Mouse (Mus musculus): ENCODE measurements around the gene Pepd.

The Pepd gene

GRCm38 (mm10) chr7:34911919-34912897, at the start of gene Pepd:
Gene Pepd (plus strand): TSS chr7:34912379.
- peak; percentile 81 for DNase-seq (ENCODE audit: low spot score)

DNA sequence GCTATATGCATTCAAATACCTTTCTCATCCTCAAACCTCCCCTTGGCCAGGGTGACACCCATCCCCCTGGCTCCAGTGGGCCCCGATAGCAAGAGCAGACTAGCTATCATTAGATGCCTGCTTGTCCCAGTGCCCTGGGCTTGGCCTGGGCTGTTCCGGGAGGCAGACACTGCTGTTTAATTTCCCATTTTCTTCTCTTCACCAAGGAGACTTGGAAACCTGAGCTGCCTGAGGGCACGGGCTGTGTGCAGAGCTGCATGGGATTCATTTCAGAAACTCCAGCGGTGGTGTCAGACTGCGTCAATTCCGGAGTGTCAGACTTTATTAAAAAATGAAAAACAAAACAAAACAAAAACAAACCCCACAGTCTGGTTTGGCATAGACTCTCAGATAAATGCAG, 44.9 kb upstream of the Pepd start:
- no peak for DNase-seq (ENCODE audit: low spot score)

- no peak for DNase-seq (ENCODE audit: low spot score)
Measured at GRCm38 (mm10) chr7:34869693-34870092, 42.5 kb upstream of the Pepd start.

GRCm38 (mm10) chr7:34876787-34877186, 35.4 kb upstream of the Pepd start:
- DNase-seq (ENCODE audit: low spot score), result peak; percentile 8

GRCm38 (mm10) chr7:34877820-34878219, 34.4 kb upstream of the Pepd start:
- no peak for DNase-seq (ENCODE audit: low spot score)

DNA sequence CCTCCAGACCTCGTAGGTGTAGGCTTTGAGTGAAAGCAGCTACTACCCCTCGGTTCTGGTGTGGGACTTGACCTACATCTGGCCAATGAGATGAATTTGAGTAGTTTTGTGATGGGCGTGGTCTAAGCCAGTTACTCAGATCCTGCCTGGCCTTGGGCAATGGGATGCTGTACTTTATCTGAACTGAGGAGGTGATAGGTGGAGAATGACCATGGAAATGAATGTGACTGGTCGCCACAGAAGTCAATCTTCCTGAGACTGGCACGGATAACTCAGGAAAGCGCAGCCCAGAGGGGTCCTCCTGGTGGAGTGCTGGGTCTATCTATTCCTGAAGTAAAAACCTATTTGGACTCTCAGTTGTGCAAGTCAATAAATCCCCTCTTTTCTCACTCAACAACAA, 23.7 kb upstream of the Pepd start:
- DNase-seq (ENCODE audit: low spot score), result no peak

DNA sequence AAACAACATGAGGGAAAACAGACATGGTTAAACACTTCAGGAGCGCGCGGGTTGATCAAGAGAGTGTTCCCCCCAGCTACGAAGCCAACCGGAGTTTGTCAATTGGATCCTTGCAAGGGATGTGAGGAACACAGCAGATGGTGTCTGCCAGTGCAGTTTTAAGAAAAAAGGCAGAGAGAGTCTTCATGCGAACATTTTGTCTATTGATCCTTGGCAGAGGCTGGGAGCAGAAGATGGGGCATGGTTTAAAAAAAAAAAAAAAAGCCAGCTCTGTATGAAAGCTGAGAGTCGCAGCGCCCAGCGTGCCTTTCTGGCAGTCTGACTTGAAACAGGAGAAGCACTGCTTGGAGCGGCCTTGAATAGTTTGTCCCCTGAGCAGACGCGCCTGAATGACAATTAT, 23.3 kb upstream of the Pepd start:
- DNase-seq (ENCODE audit: low spot score), result no peak

DNA sequence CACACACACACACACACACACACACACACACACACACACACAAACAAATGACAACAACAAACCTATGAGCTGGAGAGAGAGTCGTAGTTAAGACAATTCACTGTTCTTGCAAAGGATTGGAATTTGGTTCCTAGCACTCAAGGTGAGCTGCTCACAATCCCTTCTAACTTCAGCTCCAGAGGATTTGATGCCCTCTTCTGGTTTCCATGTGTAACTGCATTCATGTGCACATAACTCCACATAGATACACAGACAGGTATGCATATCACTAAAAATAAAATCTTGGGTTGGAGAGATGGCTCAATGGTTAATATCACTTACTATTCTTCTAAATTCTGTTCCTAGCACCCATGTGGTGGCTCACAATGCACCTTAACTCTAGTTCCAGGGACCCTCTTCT, 19.3 kb upstream of the Pepd start:
- no peak for DNase-seq (ENCODE audit: low spot score)

GRCm38 (mm10) chr7:34896461-34896860, 15.7 kb upstream of the Pepd start:
- no peak for DNase-seq (ENCODE audit: low spot score)

- no peak for DNase-seq (ENCODE audit: low spot score)
Measured at GRCm38 (mm10) chr7:34897058-34897457, 15.1 kb upstream of the Pepd start.

- DNase-seq (ENCODE audit: low spot score), result no peak
Measured at GRCm38 (mm10) chr7:34910096-34911066, 1.8 kb upstream of the Pepd start.

GRCm38 (mm10) chr7:34913956-34914355, 1.8 kb downstream of the Pepd start:
- DNase-seq (ENCODE audit: low spot score), result no peak

GRCm38 (mm10) chr7:34915555-34915954, 3.4 kb downstream of the Pepd start:
- no peak for DNase-seq (ENCODE audit: low spot score)

GRCm38 (mm10) chr7:34917558-34917957, 5.4 kb downstream of the Pepd start:
- no peak for DNase-seq (ENCODE audit: low spot score)

DNA sequence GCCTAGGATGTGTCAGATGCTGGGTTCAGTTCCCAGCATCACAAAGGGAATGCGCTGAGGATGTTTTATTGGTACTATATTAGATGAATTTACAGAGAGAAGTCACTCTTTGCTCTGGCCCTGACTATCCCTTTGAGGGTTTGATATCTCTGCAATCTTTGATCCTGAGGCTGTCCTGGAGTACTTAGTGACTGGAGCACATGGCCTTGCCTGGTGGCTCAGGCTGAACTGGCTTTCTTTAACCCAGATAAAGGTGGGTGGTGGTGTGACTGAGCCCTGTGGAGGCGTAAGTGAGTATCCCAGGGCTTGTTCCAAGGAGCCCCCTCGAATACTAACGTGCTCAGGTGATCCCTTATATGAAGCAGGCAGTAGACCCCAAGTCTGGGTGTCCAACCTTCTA, 5.8 kb downstream of the Pepd start:
- no peak for DNase-seq (ENCODE audit: low spot score)

- no peak for DNase-seq (ENCODE audit: low spot score)
Measured at GRCm38 (mm10) chr7:34918416-34918815, 6.2 kb downstream of the Pepd start.

GRCm38 (mm10) chr7:34919054-34919453, 6.9 kb downstream of the Pepd start:
- DNase-seq (ENCODE audit: low spot score), result no peak

DNA sequence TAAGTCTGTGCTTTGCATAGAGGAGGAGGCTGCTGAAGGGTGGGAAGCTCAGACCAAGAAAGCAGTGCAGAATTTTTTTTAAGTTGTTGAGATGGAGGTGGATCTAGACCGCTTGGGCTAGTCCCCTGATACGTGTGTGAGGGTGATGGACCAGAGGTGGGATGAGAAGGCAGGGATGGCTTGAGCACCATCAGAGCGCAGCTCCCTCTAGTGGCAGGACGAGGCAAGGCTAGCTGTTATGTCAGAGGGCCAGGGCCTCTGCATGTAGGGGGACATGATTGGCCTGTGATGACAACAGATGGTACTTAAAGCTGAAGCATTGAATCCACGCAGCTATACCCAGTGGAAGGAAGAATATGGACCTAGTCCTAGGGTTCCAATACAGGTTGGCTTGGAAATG, 7.6 kb downstream of the Pepd start:
- DNase-seq (ENCODE audit: low spot score), result peak; percentile 20

DNA sequence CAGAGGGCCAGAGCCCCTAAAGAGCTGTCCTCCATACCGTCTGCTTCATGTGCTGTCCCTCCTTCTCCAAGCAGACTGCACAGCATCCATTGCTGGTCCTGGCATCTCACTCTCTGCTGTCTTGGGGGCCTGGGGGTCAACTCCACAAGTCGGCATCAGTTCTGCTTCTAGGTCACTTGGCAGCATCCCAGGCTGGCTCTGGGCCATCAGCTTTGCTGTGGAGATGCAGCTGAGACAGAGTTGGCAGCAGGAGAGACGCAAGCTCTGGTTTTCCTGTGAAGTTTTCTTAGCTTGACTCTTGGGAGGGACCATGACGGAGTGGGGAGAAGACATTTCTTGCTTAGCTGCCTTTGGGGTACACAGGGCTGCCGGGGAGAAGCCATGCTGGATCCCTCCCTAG, 13.0 kb downstream of the Pepd start:
- no peak for DNase-seq (ENCODE audit: low spot score)

GRCm38 (mm10) chr7:34925956-34926355, 13.8 kb downstream of the Pepd start:
- no peak for DNase-seq (ENCODE audit: low spot score)

GRCm38 (mm10) chr7:34929614-34930262, 17.6 kb downstream of the Pepd start:
- DNase-seq (ENCODE audit: low spot score), result no peak

DNA sequence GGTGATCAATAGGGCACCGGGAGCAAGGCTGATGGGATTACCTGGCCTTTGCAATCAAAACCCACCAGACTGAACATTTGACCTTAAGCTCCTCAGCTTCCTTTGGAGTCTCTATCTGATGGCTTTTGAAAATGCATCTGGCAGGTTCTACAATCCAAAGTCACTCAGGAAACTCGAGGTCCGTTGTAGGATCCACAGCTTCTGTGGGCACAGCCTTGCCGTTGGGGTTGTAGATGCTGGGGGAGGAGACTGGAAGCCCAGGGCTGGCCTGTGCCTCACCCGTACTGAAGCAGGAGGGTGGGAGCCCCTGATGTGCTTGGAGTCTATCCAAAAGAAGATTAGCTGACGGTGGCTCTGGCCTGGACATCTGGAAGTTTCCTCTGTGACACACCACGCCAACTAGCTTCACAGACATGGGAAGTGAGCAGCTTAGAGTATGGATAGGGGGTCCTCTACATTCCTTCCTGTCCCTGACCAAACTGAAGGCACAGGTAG, 18.1 kb downstream of the Pepd start:
- no peak for DNase-seq (ENCODE audit: low spot score)

All from urinary bladder, postnatal 25 days (tissue).